Mouse (Mus musculus) ES-Bruce4 (cell line): ENCODE measurements around the gene Hoxa13. TPM values are rescaled to one million over a fixed set of nuclear protein-coding genes. Genes with fewer than 3 reads are reported as not detected.

ENCODE experiments used
- H3K27ac ChIP-seq: 2 replicates; pipeline ENCODE4 v1.5.1; 2012; ENCODE audit warnings: low read length, inconsistent platforms; ENCODE audit not compliant: insufficient read depth
- H3K27me3 ChIP-seq: 2 replicates; pipeline ENCODE4 v1.6.1; 2012; ENCODE audit warnings: mild to moderate bottlenecking, low read length, inconsistent platforms; ENCODE audit not compliant: control insufficient read depth, poor library complexity, insufficient read depth, severe bottlenecking
- H3K36me3 ChIP-seq: 2 replicates; pipeline ENCODE4 v1.6.1; 2012; ENCODE audit warnings: inconsistent platforms, mild to moderate bottlenecking, low read length, moderate library complexity; ENCODE audit not compliant: control insufficient read depth, poor library complexity, insufficient read depth, severe bottlenecking
- H3K4me1 ChIP-seq: one replicate; pipeline ENCODE4 v1.8.1; 2011; ENCODE audit warnings: low read length; ENCODE audit not compliant: control insufficient read depth, insufficient read depth
- H3K4me3 ChIP-seq: 2 replicates; pipeline ENCODE4 v1.5.1; 2011; ENCODE audit warnings: low read depth, mild to moderate bottlenecking, low read length
- H3K9ac ChIP-seq: 2 replicates; pipeline ENCODE4 v1.6.1; 2012; ENCODE audit warnings: low read depth, mild to moderate bottlenecking, inconsistent platforms; ENCODE audit not compliant: poor library complexity, severe bottlenecking
- H3K9me3 ChIP-seq: replicated peaks from 2 replicates; pipeline ENCODE4 v1.6.1; 2012; ENCODE audit warnings: mild to moderate bottlenecking, low read length, inconsistent platforms; ENCODE audit not compliant: control insufficient read depth, poor library complexity, insufficient read depth, severe bottlenecking
- CTCF ChIP-seq: IDR thresholded peaks from one replicate; pipeline ENCODE4 v1.8.1; 2011; ENCODE audit warnings: low read depth, low read length
- EP300 ChIP-seq: IDR thresholded peaks from 2 replicates; pipeline ENCODE4 v1.6.1; 2011; ENCODE audit warnings: low read depth, low read length; ENCODE audit not compliant: insufficient read depth
- POLR2A ChIP-seq: IDR thresholded peaks from one replicate; pipeline ENCODE4 v1.8.1; 2011; ENCODE audit warnings: low read length; ENCODE audit not compliant: insufficient read depth
- polyA plus RNA-seq: library from polyadenylated mRNA; stranded (reverse); fragments of >200 nt; gene quantifications from 2 replicates; pipeline ENCODE4 v1.2.4, GENCODE M21; 2011; ENCODE audit warnings: low read depth; ENCODE audit not compliant: missing spikeins, insufficient read depth, insufficient read length

The Hoxa13 gene
- polyA plus RNA-seq, 1 experiment: 0.25 TPM

GRCm38 (mm10) chr6:52262463-52263320 is 2.0 kb upstream of the Hoxa13 start:
- Histone ChIP-seq H3K27ac (no peak overlapping the region), H3K9ac (no peak overlapping the region)

GRCm38 (mm10) chr6:52261751-52262462 is 1.2 kb upstream of the Hoxa13 start:
- H3K4me1 ChIP-seq: no peaks in the 10 kb centered on the region
- TF ChIP-seq POLR2A (no peak), CTCF (no peak), EP300 (no peak)
- no peak overlapping the region for H3K27ac ChIP-seq
- H3K9me3 ChIP-seq: no peaks in the 10 kb centered on the region
- H3K4me3 ChIP-seq: no peak overlapping the region
- peaks cover 61% of the 10 kb centered on the region for H3K27me3 ChIP-seq
- no peak overlapping the region for H3K9ac ChIP-seq
- no peaks in the 10 kb centered on the region for H3K36me3 ChIP-seq

More at GRCm38 (mm10) chr6:52262463-52263320, 2.0 kb upstream of the Hoxa13 start:
- Histone ChIP-seq H3K27me3 (peaks cover 61% of the 10 kb centered on the region), H3K4me1 (no peaks in the 10 kb centered on the region), H3K4me3 (no peak overlapping the region), H3K36me3 (no peaks in the 10 kb centered on the region), H3K9me3 (no peaks in the 10 kb centered on the region)
- TF ChIP-seq CTCF: no peak
- TF ChIP-seq POLR2A: no peak
- TF ChIP-seq EP300: no peak

- H3K36me3 ChIP-seq: no peaks in the 10 kb centered on the region
- H3K27ac ChIP-seq: no peak overlapping the region
- TF ChIP-seq CTCF (peak; percentile 2), EP300 (no peak)
- H3K27me3 ChIP-seq: peaks cover 50% of the 10 kb centered on the region
- H3K9ac ChIP-seq: peak overlapping the region; percentile 85
- peak overlapping the region; percentile 76 for H3K4me3 ChIP-seq
- H3K4me1 ChIP-seq: no peaks in the 10 kb centered on the region
- H3K9me3 ChIP-seq: no peaks in the 10 kb centered on the region
Observed at GRCm38 (mm10) chr6:52259811-52260261, 844 bp downstream of the Hoxa13 start.

- H3K9me3 ChIP-seq: no peaks in the 10 kb centered on the region
- H3K4me1 ChIP-seq: no peaks in the 10 kb centered on the region
- H3K27me3 ChIP-seq: peaks cover 49% of the 10 kb centered on the region
- no peak for TF ChIP-seq POLR2A
- TF ChIP-seq EP300: no peak
- no peak for TF ChIP-seq CTCF
- no peaks in the 10 kb centered on the region for H3K36me3 ChIP-seq
- peak overlapping the region; percentile 85 for H3K9ac ChIP-seq
- H3K4me3 ChIP-seq: no peak overlapping the region
- no peak overlapping the region for H3K27ac ChIP-seq
Observed at GRCm38 (mm10) chr6:52259081-52259790, 1.4 kb downstream of the Hoxa13 start.

GRCm38 (mm10) chr6:52256956-52257355 is 3.7 kb downstream of the Hoxa13 start:
- Histone ChIP-seq H3K4me3 (no peak overlapping the region), H3K27ac (no peak overlapping the region), H3K9ac (no peak overlapping the region), H3K27me3 (peaks cover 51% of the 10 kb centered on the region), H3K36me3 (no peaks in the 10 kb centered on the region), H3K4me1 (no peaks in the 10 kb centered on the region), H3K9me3 (no peaks in the 10 kb centered on the region)
- peak; percentile 37 for TF ChIP-seq CTCF
- no peak for TF ChIP-seq EP300
